Mouse (Mus musculus) stomach, postnatal 0 days (tissue): Measurements from ENCODE around the gene Spon2. TPM values are rescaled to one million over a fixed set of nuclear protein-coding genes. Genes with fewer than 3 reads are reported as not detected.

Experiments
- ATAC-seq: fragments of 200-750 bp; cut with Nextera tagmentation; 2 replicates; pipeline ENCODE4 v1.8.0; 2017; ENCODE audit not compliant: low FRiP score, low TSS enrichment
- DNase-seq: peaks from one replicate; pipeline ENCODE4 v3.0.0-alpha.2; 2016; ENCODE audit warnings: low spot score
- H3K27ac ChIP-seq: fragments of 300-500 bp; sonication (generic); replicated peaks from 2 replicates; pipeline ENCODE4 v1.5.1; 2014; ENCODE audit warnings: mild to moderate bottlenecking, control low read depth
- H3K27me3 ChIP-seq: fragments of 300-500 bp; sonication (generic); 2 replicates; pipeline ENCODE4 v1.6.1; 2014; ENCODE audit warnings: low read length; ENCODE audit not compliant: control insufficient read depth, insufficient read depth
- H3K36me3 ChIP-seq: fragments of 300-500 bp; sonication (generic); 2 replicates; pipeline ENCODE4 v1.6.1; 2014; ENCODE audit warnings: low read length, mixed read lengths; ENCODE audit not compliant: control insufficient read depth, insufficient read depth
- H3K4me1 ChIP-seq: fragments of 300-500 bp; sonication (generic); replicated peaks from 2 replicates; pipeline ENCODE4 v1.6.1; 2014; ENCODE audit warnings: antibody characterized with exemption; ENCODE audit not compliant: control insufficient read depth, insufficient read depth
- H3K4me2 ChIP-seq: fragments of 300-500 bp; sonication (generic); replicated peaks from 2 replicates; pipeline ENCODE4 v1.6.1; 2014; ENCODE audit warnings: low read depth, mild to moderate bottlenecking, control low read depth, moderate library complexity
- H3K4me3 ChIP-seq: fragments of 300-500 bp; sonication (generic); 2 replicates; pipeline ENCODE4 v1.5.1; 2014; ENCODE audit warnings: low read depth, low read length, control low read depth
- H3K9ac ChIP-seq: fragments of 300-500 bp; sonication (generic); 2 replicates; pipeline ENCODE4 v1.6.1; 2014; ENCODE audit warnings: mild to moderate bottlenecking, low read length, control low read depth, mixed read lengths
- H3K9me3 ChIP-seq: fragments of 300-500 bp; sonication (generic); 2 replicates; pipeline ENCODE4 v1.6.1; 2016; ENCODE audit warnings: low read length; ENCODE audit not compliant: control insufficient read depth
- CTCF ChIP-seq: IDR thresholded peaks from 2 replicates; pipeline ENCODE4 v1.5.1; 2016; ENCODE audit warnings: antibody characterized with exemption, low read depth, mild to moderate bottlenecking, moderate library complexity
- EP300 ChIP-seq: optimal IDR thresholded peaks from 2 replicates; pipeline ENCODE3; 2016; ENCODE audit warnings: antibody characterized with exemption
- WGBS: fragments of 180-500 bp; shearing (Covaris S2); extraction: QIAGEN DNeasy Blood & Tissue Kit; methylation state at CpG from one replicate; pipeline ENCODE4 v1.1.7; 2014; 5-methylcytosine and 5-hydroxymethylcytosine counted together
- polyA plus RNA-seq: library from polyadenylated mRNA; unstranded; fragments of >200 nt; fragmentation: Nextera tagmentation; extraction: Ambion mirVana; gene quantifications from 2 replicates; pipeline ENCODE4 v1.2.1, GENCODE M21; 2015

The Spon2 gene
- polyA plus RNA-seq, 1 experiment from 2014 or later: 43.6 TPM

DNA sequence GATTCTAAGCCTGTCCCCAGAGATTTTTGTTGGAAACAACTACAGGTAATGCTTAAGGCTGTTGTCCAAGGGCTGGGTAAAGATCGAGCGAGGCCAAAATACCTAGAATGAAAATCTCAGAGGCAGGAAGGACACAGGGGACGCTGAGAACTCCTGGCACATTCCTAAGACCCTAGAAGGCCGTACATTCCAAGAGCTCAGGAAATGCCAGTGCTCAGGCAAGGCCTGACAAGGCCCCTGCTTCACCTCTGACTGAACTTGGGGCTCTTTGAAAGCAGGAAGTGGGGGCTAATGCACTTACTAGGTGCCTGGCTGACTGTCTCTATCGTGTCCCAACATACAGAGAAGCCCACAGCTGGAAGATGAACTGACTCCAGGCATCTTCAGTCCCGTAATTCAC lies 4.1 kb upstream of the Spon2 start:
- 49% methylated on average over 6 of the region's 6 CpGs for WGBS
- ATAC-seq (no peak), DNase-seq (no peak)
- Histone ChIP-seq H3K27me3 (no peaks in the 10 kb centered on the region), H3K9me3 (no peaks in the 10 kb centered on the region), H3K27ac (peak overlapping the region; percentile 40; the same call in 1 of the 2 replicates), H3K4me3 (no peak overlapping the region), H3K4me2 (no peak overlapping the region), H3K4me1 (peaks cover 18% of the 10 kb centered on the region), H3K36me3 (no peaks in the 10 kb centered on the region), H3K9ac (no peak overlapping the region)
- TF ChIP-seq EP300 (no peak), CTCF (no peak)

DNA sequence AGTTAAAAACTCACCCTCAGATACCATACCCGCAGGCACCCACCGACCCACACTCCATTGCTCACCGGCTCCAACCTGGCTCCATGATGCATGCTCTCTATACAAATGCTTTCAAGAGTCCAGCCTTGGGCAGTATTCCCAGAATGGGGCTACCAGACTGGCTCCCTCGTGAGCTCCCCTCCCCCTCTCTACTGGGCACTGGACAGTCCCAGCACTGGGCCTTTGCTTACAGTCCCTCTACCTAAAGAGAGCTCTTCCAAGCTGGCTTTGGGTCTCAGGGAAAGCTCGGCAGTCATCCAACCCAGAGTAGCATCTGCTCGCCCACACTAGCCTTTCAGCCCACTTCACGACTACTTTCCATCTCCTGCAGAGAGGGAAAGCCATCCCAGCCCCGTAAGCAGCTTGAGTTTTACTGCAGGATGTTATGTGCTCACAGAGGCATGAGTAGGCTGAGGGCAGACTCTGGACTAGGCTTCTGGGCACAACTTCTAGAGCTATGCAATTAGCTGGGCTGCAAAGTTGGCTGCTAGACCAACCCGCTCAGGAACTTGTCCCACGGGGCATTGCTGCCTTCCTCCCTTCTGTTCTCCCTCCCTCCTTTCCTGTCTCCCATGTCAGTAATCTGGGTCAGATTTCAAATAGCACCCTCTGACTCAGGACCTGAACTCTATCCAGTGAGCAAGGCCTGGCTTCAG lies 2.2 kb upstream of the Spon2 start:
- DNase-seq (no peak), ATAC-seq (no peak)
- H3K4me1 ChIP-seq: peaks cover 18% of the 10 kb centered on the region

DNA sequence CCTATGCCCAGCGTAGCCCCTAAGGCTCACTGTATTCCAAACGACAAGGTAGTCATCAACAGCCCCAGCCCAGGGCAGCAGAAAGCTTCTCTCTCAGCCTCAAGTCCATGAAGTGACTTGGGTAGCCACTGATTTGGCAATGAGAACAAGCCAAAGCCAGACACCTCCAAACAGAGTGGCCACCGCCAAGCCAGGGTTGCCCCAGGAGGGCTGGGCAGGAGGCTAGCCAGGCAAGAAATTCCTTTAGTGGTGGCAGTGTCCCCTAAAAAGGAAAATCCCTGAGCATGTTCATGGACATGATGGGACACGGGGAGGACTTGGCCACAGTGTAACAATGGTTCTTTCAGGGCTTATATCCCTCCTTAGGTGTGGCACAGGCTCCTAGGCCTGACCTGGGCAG lies 1.6 kb upstream of the Spon2 start:
- Histone ChIP-seq H3K9me3 (no peaks in the 10 kb centered on the region), H3K27ac (peak overlapping the region; percentile 86), H3K4me3 (no peak overlapping the region), H3K36me3 (no peaks in the 10 kb centered on the region), H3K27me3 (no peaks in the 10 kb centered on the region), H3K9ac (no peak overlapping the region), H3K4me2 (no peak overlapping the region), H3K4me1 (peaks cover 15% of the 10 kb centered on the region)
- no peak for DNase-seq
- TF ChIP-seq EP300: no peak
- no peak for TF ChIP-seq CTCF
- ATAC-seq: no peak
- WGBS: 96% methylated on average over 4 of the region's 4 CpGs

More for the DNA sequence above, 2.2 kb upstream of the Spon2 start:
- Histone ChIP-seq H3K4me3 (no peak overlapping the region), H3K36me3 (no peaks in the 10 kb centered on the region), H3K4me2 (no peak overlapping the region), H3K27me3 (no peaks in the 10 kb centered on the region), H3K9ac (no peak overlapping the region), H3K27ac (no peak overlapping the region), H3K9me3 (no peaks in the 10 kb centered on the region)
- WGBS: 81% methylated on average over 10 of the region's 10 CpGs
- no peak for TF ChIP-seq CTCF
- TF ChIP-seq EP300: no peak

DNA sequence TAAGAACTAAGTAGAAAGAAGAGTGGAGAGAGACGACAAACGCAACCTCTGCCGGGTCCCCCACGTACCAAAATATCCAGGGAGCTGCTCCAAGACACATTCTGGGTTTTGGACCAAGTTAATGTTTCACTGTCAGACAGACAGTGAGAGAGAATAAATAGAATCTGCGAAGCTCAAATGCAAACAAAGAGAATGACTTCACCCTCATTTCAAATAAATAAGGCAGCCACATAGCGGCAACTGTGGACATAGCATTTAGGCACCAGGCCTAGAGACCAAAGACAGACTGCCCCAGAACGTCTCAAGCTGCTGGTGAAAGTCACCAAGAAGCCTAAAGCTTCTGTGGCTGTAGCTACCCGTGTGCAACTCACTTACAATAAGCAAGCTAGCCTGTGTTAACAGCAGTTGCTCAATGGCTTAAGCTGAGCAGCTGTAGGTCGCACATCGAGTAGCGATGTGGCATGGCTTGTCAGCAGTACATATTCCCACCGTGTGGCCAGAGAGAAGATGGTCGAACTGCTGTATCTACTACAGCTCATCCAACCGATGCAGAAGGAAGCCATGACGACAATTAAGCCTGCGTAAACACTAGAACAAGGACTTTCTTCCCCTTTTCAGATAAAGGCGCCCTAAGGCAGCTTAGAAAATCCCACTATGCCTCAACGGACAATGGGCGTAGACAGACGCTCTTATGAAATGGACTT lies 643 bp upstream of the Spon2 start:
- TF ChIP-seq CTCF (peak; percentile 49), EP300 (no peak)
- H3K4me3 ChIP-seq: no peak overlapping the region
- H3K27me3 ChIP-seq: no peaks in the 10 kb centered on the region
- peak; percentile 25; the same call in 1 of the 2 replicates for ATAC-seq
- H3K27ac ChIP-seq: peak overlapping the region; percentile 86
- no peaks in the 10 kb centered on the region for H3K9me3 ChIP-seq
- DNase-seq: no peak
- no peaks in the 10 kb centered on the region for H3K36me3 ChIP-seq
- H3K4me2 ChIP-seq: no peak overlapping the region
- WGBS: 40% methylated on average over 20 of the region's 20 CpGs
- peaks cover 15% of the 10 kb centered on the region for H3K4me1 ChIP-seq
- no peak overlapping the region; the same call in 1 of the 2 replicates for H3K9ac ChIP-seq

DNA sequence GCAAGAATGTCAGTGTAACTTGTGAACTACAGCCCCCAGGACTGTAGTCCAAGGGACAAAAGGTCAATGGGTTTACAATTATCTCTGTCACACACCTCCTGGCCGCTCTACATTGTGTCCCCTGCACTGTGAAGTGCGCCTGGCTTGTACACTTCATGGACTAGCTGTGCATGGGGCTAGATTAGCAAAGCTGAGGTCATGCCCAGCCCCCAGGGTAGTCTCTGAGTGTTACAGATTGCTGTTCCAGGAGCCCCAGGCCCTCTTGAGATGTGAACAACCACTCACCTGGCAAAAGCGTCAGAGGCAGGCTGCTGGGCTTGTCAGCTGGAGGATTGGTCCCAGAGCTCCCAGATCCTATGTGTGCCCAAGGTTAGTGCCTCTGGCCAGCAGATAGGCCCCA lies 592 bp downstream of the Spon2 start:
- TF ChIP-seq EP300 (no peak), CTCF (no peak)
- H3K4me2 ChIP-seq: peak overlapping the region; percentile 51
- DNase-seq (no peak), ATAC-seq (0 out of 2 replicates have a peak, but pooled peaks have one; percentile 8)
- H3K9me3 ChIP-seq: no peaks in the 10 kb centered on the region
- no peaks in the 10 kb centered on the region for H3K36me3 ChIP-seq
- 49% methylated on average over 3 of the region's 3 CpGs for WGBS
- H3K27ac ChIP-seq: peak overlapping the region; percentile 63
- H3K27me3 ChIP-seq: no peaks in the 10 kb centered on the region
- peak overlapping the region; percentile 27; the same call in 1 of the 2 replicates for H3K4me3 ChIP-seq
- peak overlapping the region; percentile 52 for H3K9ac ChIP-seq
- peaks cover 15% of the 10 kb centered on the region for H3K4me1 ChIP-seq

DNA sequence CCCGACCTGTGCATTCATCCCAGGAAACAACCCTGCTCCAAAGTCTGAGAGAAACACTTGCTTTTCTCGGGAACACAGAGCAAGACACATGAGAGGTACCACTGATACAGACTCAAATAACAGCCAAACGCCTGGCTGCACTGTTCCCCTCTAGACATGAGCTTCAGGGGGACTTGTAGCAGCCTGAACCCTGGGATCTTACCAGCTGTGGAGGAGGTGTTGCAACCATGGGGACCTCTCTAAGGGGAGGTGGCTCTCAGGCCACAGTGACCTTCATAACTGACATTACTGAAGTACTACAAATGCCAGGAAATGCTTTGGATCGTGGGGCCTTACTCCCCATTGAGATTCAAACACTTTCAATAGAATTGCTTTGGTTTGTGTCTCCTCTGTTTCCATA lies 3.5 kb downstream of the Spon2 start:
- H3K4me3 ChIP-seq: no peak overlapping the region
- 0 out of 2 replicates have a peak overlapping the region, but pooled peaks have one; percentile 18 for H3K9ac ChIP-seq
- WGBS: 77% methylated on average over 4 of the region's 4 CpGs
- no peak for TF ChIP-seq CTCF
- TF ChIP-seq EP300: no peak
- no peak overlapping the region for H3K27ac ChIP-seq
- ATAC-seq (no peak), DNase-seq (no peak)
- H3K27me3 ChIP-seq: no peaks in the 10 kb centered on the region
- H3K9me3 ChIP-seq: no peaks in the 10 kb centered on the region
- H3K36me3 ChIP-seq: no peaks in the 10 kb centered on the region
- H3K4me2 ChIP-seq: no peak overlapping the region
- peaks cover 9% of the 10 kb centered on the region for H3K4me1 ChIP-seq
